Comparison of ENCODE assay signal across 9 mouse cellular contexts in the genomic region with DNA sequence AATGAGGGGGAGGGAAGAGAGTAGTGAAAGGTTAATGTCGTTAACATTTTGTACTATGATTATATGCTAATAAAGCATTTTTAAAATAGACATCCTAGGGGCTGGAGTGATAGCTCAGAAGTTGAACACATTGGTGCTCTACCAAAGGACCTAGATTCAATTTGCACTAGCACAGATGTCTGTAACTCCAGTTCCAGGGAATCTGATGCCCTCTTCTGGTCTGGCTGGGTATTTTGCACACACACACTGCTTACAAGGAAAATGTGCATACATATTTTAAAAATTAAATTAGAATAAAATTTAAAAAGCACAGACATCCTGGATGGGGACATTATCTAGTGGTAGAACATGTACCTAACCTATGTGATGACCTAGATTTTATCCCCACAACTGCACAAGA.
DNase-seq lines count a peak whose midpoint lies in the region; ATAC-seq and TF ChIP-seq lines count a peak whose summit lies in the region.
"Had no signal": no experiment of that assay in that cellular context is flagged by ENCODE, and none has a peak within 500 bp of the region (broad histone marks: within the 10 kb centered on the region; RNA-seq: fewer than 3 reads in every experiment).

No protein-coding gene starts in this region.

- TF ChIP-seq CTCF in thymus, adult 2 months (IDR thresholded peaks at IDR 0.05; ENCODE audit: borderline replicate concordance, control insufficient read depth, extremely low read depth, insufficient read depth, low read length, poor library complexity) = no peak

- no peaks in the 10 kb centered on the region for H3K9me3 ChIP-seq in hindbrain, embryonic 11.5 days (ENCODE audit: control insufficient read depth, low read length)
- no peaks in the 10 kb centered on the region for H3K9me3 ChIP-seq in hindbrain, embryonic 12.5 days (replicated peaks)
- no peaks in the 10 kb centered on the region for H3K9me3 ChIP-seq in neural tube, embryonic 15.5 days (replicated peaks)
- H3K9me3 ChIP-seq: heart, embryonic 15.5 days had no signal

- no peak overlapping the region for H3K4me3 ChIP-seq in hindbrain, embryonic 11.5 days (ENCODE audit: low read depth, low read length)
- H3K4me3 ChIP-seq in hindbrain, embryonic 12.5 days = no peak overlapping the region
- no peak overlapping the region for H3K4me3 ChIP-seq in thymus, adult 2 months (ENCODE audit: control insufficient read depth, insufficient read depth, low read length)
- no peak overlapping the region for H3K4me3 ChIP-seq in neural tube, embryonic 15.5 days (replicated peaks)
- H3K4me3 ChIP-seq: heart, embryonic 15.5 days had no signal

- H3K9ac ChIP-seq in hindbrain, embryonic 11.5 days (ENCODE audit: low read depth, low read length) = no peak overlapping the region
- no peak overlapping the region for H3K9ac ChIP-seq in hindbrain, embryonic 12.5 days
- H3K9ac ChIP-seq in neural tube, embryonic 15.5 days (replicated peaks) = no peak overlapping the region
- H3K9ac ChIP-seq: heart, embryonic 15.5 days had no signal

- DNase-seq in hindbrain, embryonic 11.5 days (ENCODE audit: low spot score) = peak; percentile 19
- DNase-seq in thymus, adult 2 months = peak; percentile 37
- no peak for DNase-seq in thymus, adult 18-20 months
- peak; percentile 17 for DNase-seq in embryo, embryonic 10 days (ENCODE audit: low spot score)
- peak; percentile 24 for DNase-seq in retina, embryonic 14.5 days (ENCODE audit: low spot score)
- DNase-seq in cerebellum, adult 9-11 months = no peak

- no peaks in the 10 kb centered on the region for H3K4me1 ChIP-seq in hindbrain, embryonic 11.5 days (replicated peaks; ENCODE audit: control insufficient read depth, insufficient read depth, low read length)
- H3K4me1 ChIP-seq in hindbrain, embryonic 12.5 days = no peaks in the 10 kb centered on the region
- H3K4me1 ChIP-seq in thymus, adult 2 months (replicated peaks; ENCODE audit: control insufficient read depth, insufficient read depth, low read length) = no peaks in the 10 kb centered on the region
- no peaks in the 10 kb centered on the region for H3K4me1 ChIP-seq in neural tube, embryonic 15.5 days
- H3K4me1 ChIP-seq: heart, embryonic 15.5 days had no signal

- H3K4me2 ChIP-seq in hindbrain, embryonic 11.5 days (replicated peaks; ENCODE audit: low read depth, low read length) = no peak overlapping the region
- no peak overlapping the region for H3K4me2 ChIP-seq in hindbrain, embryonic 12.5 days (replicated peaks)
- H3K4me2 ChIP-seq in neural tube, embryonic 15.5 days = no peak overlapping the region
- H3K4me2 ChIP-seq: heart, embryonic 15.5 days had no signal

- no peak overlapping the region for H3K27ac ChIP-seq in hindbrain, embryonic 11.5 days (ENCODE audit: low read depth, low read length)
- H3K27ac ChIP-seq in hindbrain, embryonic 12.5 days = no peak overlapping the region
- no peak overlapping the region for H3K27ac ChIP-seq in thymus, adult 2 months (ENCODE audit: control insufficient read depth, insufficient read depth, low read length)
- H3K27ac ChIP-seq in neural tube, embryonic 15.5 days (replicated peaks) = no peak overlapping the region
- H3K27ac ChIP-seq: heart, embryonic 15.5 days had no signal

- no peak for ATAC-seq in hindbrain, embryonic 11.5 days (ENCODE audit: low FRiP score)
- no peak for ATAC-seq in hindbrain, embryonic 12.5 days (ENCODE audit: low FRiP score)
- no peak for ATAC-seq in neural tube, embryonic 15.5 days (ENCODE audit: low FRiP score)

- H3K36me3 ChIP-seq in hindbrain, embryonic 11.5 days (ENCODE audit: control insufficient read depth, insufficient read depth, low read length) = no peaks in the 10 kb centered on the region
- no peaks in the 10 kb centered on the region for H3K36me3 ChIP-seq in hindbrain, embryonic 12.5 days
- H3K36me3 ChIP-seq in thymus, adult 2 months (ENCODE audit: control insufficient read depth, insufficient read depth, low read length) = no peaks in the 10 kb centered on the region
- H3K36me3 ChIP-seq in neural tube, embryonic 15.5 days = no peaks in the 10 kb centered on the region
- H3K36me3 ChIP-seq: heart, embryonic 15.5 days had no signal

- no peaks in the 10 kb centered on the region for H3K27me3 ChIP-seq in hindbrain, embryonic 11.5 days (ENCODE audit: control insufficient read depth, insufficient read depth, low read length)
- H3K27me3 ChIP-seq in hindbrain, embryonic 12.5 days = peaks cover 4% of the 10 kb centered on the region; the same call in 1 of the 2 replicates
- H3K27me3 ChIP-seq in thymus, adult 2 months (ENCODE audit: control insufficient read depth, insufficient read depth, low read length) = no peaks in the 10 kb centered on the region
- no peaks in the 10 kb centered on the region for H3K27me3 ChIP-seq in neural tube, embryonic 15.5 days (replicated peaks)
- H3K27me3 ChIP-seq: heart, embryonic 15.5 days had no signal

- TF ChIP-seq POLR2A in thymus, adult 2 months (IDR thresholded peaks at IDR 0.05; ENCODE audit: control insufficient read depth, extremely low read depth, insufficient read depth, low read length, poor library complexity) = no peak

- 28% methylated on average over 1 of the region's 1 CpGs for WGBS in hindbrain, embryonic 11.5 days
- 14% methylated on average over 1 of the region's 1 CpGs for WGBS in hindbrain, embryonic 12.5 days
- WGBS in thymus, adult 2 months = 26% methylated on average over 1 of the region's 1 CpGs
- WGBS in neural tube, embryonic 15.5 days = 29% methylated on average over 1 of the region's 1 CpGs

Comparison
In these comparisons a context has a peak if more than half of its experiments do, and no peak if none do; other contexts are left out.
1. DNase-seq: peak in hindbrain, embryonic 11.5 days (single experiment), thymus, adult 2 months (single experiment), embryo, embryonic 10 days (single experiment) and retina, embryonic 14.5 days (single experiment); none in thymus, adult 18-20 months (0 of 2) and cerebellum, adult 9-11 months (single experiment).